Mouse (Mus musculus): ENCODE results near the gene Rrp12. TPM values are rescaled to one million over a fixed set of nuclear protein-coding genes. Genes with fewer than 3 reads are reported as not detected.
A peak's percentile ranks its signal among the peaks of the same experiment; 100 is the strongest.

The Rrp12 gene
- polyA plus RNA-seq, 1 experiment, result 7.0 TPM

DNA sequence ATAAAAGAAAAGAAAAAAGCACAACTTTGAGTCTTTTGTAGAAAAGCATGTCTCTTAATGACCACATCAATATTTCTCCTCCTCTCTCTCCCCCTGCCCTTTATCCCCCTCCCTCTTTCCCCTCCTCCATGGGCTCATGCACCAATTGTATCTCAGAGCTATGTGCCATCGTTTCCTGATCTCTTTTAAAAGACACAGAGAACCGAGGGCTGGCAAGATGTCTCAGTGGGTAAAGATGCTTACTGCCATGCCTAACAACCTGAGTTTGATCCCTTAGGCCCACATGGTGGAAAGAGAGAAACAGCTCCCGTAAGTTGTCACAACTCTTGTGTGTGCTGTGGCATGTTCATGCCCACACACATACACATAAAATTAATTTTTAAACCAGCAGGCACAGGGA lies 59.3 kb downstream of the Rrp12 start:
- no peaks in the 10 kb centered on the region for H3K36me3 ChIP-seq (ENCODE audit: control insufficient read depth, insufficient read depth, low read length)
- 63% methylated on average over 3 of the region's 3 CpGs for WGBS
- TF ChIP-seq CTCF (IDR thresholded peaks at IDR 0.05; ENCODE audit: extremely low read depth, insufficient read depth, insufficient read length, insufficient replicate concordance) (no peak), POLR2A (IDR thresholded peaks at IDR 0.05; ENCODE audit: low read depth, low read length) (no peak)
- DNase-seq (ENCODE audit: low read depth in 1 of 2, low spot score in 2 of 2), result no peak
- no peaks in the 10 kb centered on the region for H3K27me3 ChIP-seq (ENCODE audit: control insufficient read depth, insufficient read depth, low read length)
- H3K4me1 ChIP-seq (ENCODE audit: control insufficient read depth, insufficient read depth, insufficient read length), result peaks cover 5% of the 10 kb centered on the region; the same call in 1 of the 2 replicates
- H3K4me3 ChIP-seq (ENCODE audit: extremely low read depth, insufficient read depth, insufficient read length), result no peak overlapping the region
- no peak overlapping the region for H3K27ac ChIP-seq (ENCODE audit: insufficient read depth, low read length)

DNA sequence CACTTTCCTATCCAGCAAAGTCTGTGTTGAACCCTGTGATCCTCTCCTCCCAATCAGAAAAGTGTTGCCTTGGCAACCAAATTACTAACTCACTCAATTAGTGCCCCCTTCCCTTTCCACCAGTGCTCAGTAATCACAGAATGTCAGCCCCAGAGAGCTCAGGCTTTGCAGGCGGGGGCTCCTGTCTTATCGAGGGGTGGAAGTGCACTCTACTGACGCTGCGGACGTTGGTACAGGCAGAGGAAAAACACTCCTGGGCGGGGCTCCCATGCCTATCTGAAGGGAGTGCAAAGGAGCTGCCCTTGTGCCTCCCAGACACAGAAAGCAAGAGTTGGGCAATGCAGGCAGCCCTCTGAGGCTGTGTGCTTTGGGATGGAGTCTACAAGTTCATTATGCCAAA lies 60.2 kb downstream of the Rrp12 start:
- no peak overlapping the region for H3K4me3 ChIP-seq (ENCODE audit: extremely low read depth, insufficient read depth, insufficient read length)
- 15% methylated on average over 6 of the region's 6 CpGs for WGBS
- peaks cover 9% of the 10 kb centered on the region; the same call in 1 of the 2 replicates for H3K4me1 ChIP-seq (ENCODE audit: control insufficient read depth, insufficient read depth, insufficient read length)
- no peak for DNase-seq (ENCODE audit: low read depth in 1 of 2, low spot score in 2 of 2)
- TF ChIP-seq CTCF (IDR thresholded peaks at IDR 0.05; ENCODE audit: extremely low read depth, insufficient read depth, insufficient read length, insufficient replicate concordance) (no peak), POLR2A (IDR thresholded peaks at IDR 0.05; ENCODE audit: low read depth, low read length) (no peak)
- H3K27me3 ChIP-seq (ENCODE audit: control insufficient read depth, insufficient read depth, low read length), result no peaks in the 10 kb centered on the region
- H3K36me3 ChIP-seq (ENCODE audit: control insufficient read depth, insufficient read depth, low read length), result no peaks in the 10 kb centered on the region
- no peak overlapping the region for H3K27ac ChIP-seq (ENCODE audit: insufficient read depth, low read length)

DNA sequence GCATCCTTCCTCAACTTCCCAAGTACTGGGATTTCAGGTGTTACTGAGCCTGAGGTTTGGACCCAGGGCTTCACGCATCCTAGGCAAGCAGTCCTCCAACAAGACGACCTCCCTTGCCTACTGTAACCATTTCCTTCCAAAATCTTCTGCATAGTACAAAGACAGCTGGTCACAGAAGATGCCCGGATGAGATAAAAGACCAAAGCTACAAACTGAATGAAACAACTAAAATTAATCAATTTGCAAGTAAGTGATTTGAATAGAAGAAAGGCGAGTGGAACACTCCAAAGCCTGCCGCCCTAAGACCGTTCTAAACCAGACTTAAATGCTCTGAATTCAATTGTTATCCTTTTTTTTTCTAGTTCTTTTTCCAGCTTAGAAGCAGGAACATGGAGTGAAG lies 60.6 kb downstream of the Rrp12 start:
- TF ChIP-seq CTCF (IDR thresholded peaks at IDR 0.05; ENCODE audit: extremely low read depth, insufficient read depth, insufficient read length, insufficient replicate concordance) (no peak), POLR2A (IDR thresholded peaks at IDR 0.05; ENCODE audit: low read depth, low read length) (no peak)
- no peaks in the 10 kb centered on the region for H3K27me3 ChIP-seq (ENCODE audit: control insufficient read depth, insufficient read depth, low read length)
- whole genome bisulfite sequencing, result 74% methylated on average over 6 of the region's 6 CpGs
- H3K27ac ChIP-seq (ENCODE audit: insufficient read depth, low read length), result no peak overlapping the region
- no peaks in the 10 kb centered on the region for H3K36me3 ChIP-seq (ENCODE audit: control insufficient read depth, insufficient read depth, low read length)
- DNase-seq (ENCODE audit: low read depth in 1 of 2, low spot score in 2 of 2), result no peak
- no peak overlapping the region for H3K4me3 ChIP-seq (ENCODE audit: extremely low read depth, insufficient read depth, insufficient read length)
- H3K4me1 ChIP-seq (ENCODE audit: control insufficient read depth, insufficient read depth, insufficient read length), result peaks cover 9% of the 10 kb centered on the region

GRCm38 (mm10) chr19:41832501-41833201 lies 63.3 kb downstream of the Rrp12 start:
- 80% methylated on average over 13 of the region's 13 CpGs for WGBS
- TF ChIP-seq POLR2A (IDR thresholded peaks at IDR 0.05; ENCODE audit: low read depth, low read length), result no peak
- no peak for DNase-seq (ENCODE audit: low read depth in 1 of 2, low spot score in 2 of 2)
- Histone ChIP-seq H3K36me3 (ENCODE audit: control insufficient read depth, insufficient read depth, low read length) (no peaks in the 10 kb centered on the region), H3K27ac (ENCODE audit: insufficient read depth, low read length) (no peak overlapping the region), H3K4me1 (ENCODE audit: control insufficient read depth, insufficient read depth, insufficient read length) (peaks cover 9% of the 10 kb centered on the region), H3K27me3 (ENCODE audit: control insufficient read depth, insufficient read depth, low read length) (no peaks in the 10 kb centered on the region), H3K4me3 (ENCODE audit: extremely low read depth, insufficient read depth, insufficient read length) (no peak overlapping the region)

DNA sequence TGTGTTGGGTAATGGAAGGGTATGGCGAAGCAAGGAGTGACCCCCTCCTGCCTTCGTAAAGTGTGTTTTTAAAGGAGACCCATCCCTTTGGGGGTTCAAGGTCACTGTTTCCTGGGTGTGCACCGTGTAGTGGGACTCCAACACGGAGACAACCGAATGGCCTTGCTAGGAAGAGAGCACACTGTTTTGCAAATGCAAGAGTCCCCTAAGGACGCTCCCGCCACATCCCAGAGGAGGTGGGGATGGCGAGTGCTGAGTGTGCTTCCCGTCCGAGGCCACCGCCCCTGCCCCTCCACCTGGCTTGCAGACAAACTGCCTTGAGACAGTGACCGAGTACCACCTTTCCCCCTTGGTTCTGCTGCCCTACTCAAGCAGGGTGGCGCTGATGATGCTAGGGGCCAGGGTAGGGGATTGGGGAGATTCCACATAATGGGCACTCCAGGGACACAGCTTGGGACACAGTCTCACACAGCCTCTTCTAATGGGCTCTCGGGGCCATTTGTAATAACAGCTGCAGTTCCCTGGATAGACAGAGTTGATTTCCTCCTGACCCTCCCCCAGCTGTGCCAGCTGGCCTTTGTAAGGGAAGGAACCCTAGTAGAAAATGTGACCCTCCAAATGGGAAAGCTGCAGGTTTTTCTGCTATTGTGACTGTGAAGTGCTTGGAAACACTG lies 64.1 kb downstream of the Rrp12 start:
- no peak for DNase-seq (ENCODE audit: low read depth in 1 of 2, low spot score in 2 of 2)
- H3K4me1 ChIP-seq (ENCODE audit: control insufficient read depth, insufficient read depth, insufficient read length), result peaks cover 9% of the 10 kb centered on the region
- H3K36me3 ChIP-seq (ENCODE audit: control insufficient read depth, insufficient read depth, low read length), result no peaks in the 10 kb centered on the region
- no peak overlapping the region for H3K4me3 ChIP-seq (ENCODE audit: extremely low read depth, insufficient read depth, insufficient read length)
- no peak for TF ChIP-seq POLR2A (IDR thresholded peaks at IDR 0.05; ENCODE audit: low read depth, low read length)
- no peak for TF ChIP-seq CTCF (IDR thresholded peaks at IDR 0.05; ENCODE audit: extremely low read depth, insufficient read depth, insufficient read length, insufficient replicate concordance)
- 68% methylated on average over 14 of the region's 14 CpGs for WGBS
- H3K27ac ChIP-seq (ENCODE audit: insufficient read depth, low read length), result no peak overlapping the region
- H3K27me3 ChIP-seq (ENCODE audit: control insufficient read depth, insufficient read depth, low read length), result no peaks in the 10 kb centered on the region

DNA sequence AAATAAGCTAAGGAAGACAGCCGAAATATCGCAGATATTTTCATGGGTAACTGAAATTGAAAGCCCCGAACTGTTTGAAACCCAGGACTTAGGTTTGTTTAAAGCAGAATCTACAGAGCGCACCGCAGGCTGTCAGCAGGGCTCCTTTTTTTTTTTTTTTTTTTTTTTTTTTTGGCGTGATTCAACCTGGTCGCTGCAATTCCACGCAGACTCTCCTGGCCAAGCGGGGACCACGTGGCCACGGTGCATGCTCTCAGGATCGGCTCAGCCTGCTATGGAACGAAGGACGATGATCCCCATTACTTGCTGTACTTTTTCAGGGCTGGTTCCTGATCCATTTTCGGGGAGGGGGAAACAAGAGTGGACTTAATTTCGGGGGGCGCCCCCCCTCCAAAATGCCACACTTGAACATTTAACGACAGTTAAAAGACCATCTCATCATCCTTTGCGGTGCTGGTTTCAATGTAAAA lies 64.8 kb downstream of the Rrp12 start:
- 4% methylated on average over 19 of the region's 19 CpGs for WGBS
- H3K4me1 ChIP-seq (ENCODE audit: control insufficient read depth, insufficient read depth, insufficient read length), result peaks cover 9% of the 10 kb centered on the region

More for the DNA sequence above, 64.8 kb downstream of the Rrp12 start:
- Histone ChIP-seq H3K27me3 (ENCODE audit: control insufficient read depth, insufficient read depth, low read length) (no peaks in the 10 kb centered on the region), H3K27ac (ENCODE audit: insufficient read depth, low read length) (no peak overlapping the region), H3K4me3 (ENCODE audit: extremely low read depth, insufficient read depth, insufficient read length) (peak overlapping the region; percentile 81), H3K36me3 (ENCODE audit: control insufficient read depth, insufficient read depth, low read length) (no peaks in the 10 kb centered on the region)
- TF ChIP-seq CTCF (IDR thresholded peaks at IDR 0.05; ENCODE audit: extremely low read depth, insufficient read depth, insufficient read length, insufficient replicate concordance), result no peak
- no peak for TF ChIP-seq POLR2A (IDR thresholded peaks at IDR 0.05; ENCODE audit: low read depth, low read length)
- no peak for DNase-seq (ENCODE audit: low read depth in 1 of 2, low spot score in 2 of 2)
